Mouse (Mus musculus) gastrocnemius, adult 8-10 months (tissue): ENCODE measurements at regions not wholly inside any gene's neighbourhood (a gene's known extent, or its start where the extent isn't known, plus 50 kb on each side); places are given as distances from the start of the nearest gene placed in this dataset.

ENCODE experiments used
- DNase-seq, 2 experiments: peaks; one replicate each; pipeline ENCODE4 v3.0.0; 2022; ENCODE audit warnings: low spot score in 2 of 2

GRCm38 (mm10) chr10:96557336-96557735, 59.5 kb upstream of the Btg1 start:
- DNase-seq: no peak

GRCm38 (mm10) chr10:96565343-96565742, 51.5 kb upstream of the Btg1 start:
- no peak for DNase-seq
